Mouse (Mus musculus) embryonic fibroblast, embryonic 13.5 days (primary cell): Measurements from ENCODE around the gene Treml1.

ENCODE experiments used
- CTCF ChIP-seq: IDR thresholded peaks from 2 replicates; pipeline ENCODE4 v1.5.1; 2011; ENCODE audit warnings: mild to moderate bottlenecking, control low read depth, low read length, moderate library complexity, borderline replicate concordance; ENCODE audit not compliant: insufficient read depth
- POLR2A ChIP-seq: IDR thresholded peaks from 2 replicates; pipeline ENCODE4 v1.6.1; 2011; ENCODE audit warnings: low read depth, mild to moderate bottlenecking, control low read depth, low read length, moderate library complexity

GRCm38 (mm10) chr17:48318686-48319085 is 41.0 kb upstream of the Treml1 start:
- no peak for TF ChIP-seq POLR2A
- no peak for TF ChIP-seq CTCF
